Comparison of ENCODE assay signal across 10 mouse cellular contexts in the genomic region with DNA sequence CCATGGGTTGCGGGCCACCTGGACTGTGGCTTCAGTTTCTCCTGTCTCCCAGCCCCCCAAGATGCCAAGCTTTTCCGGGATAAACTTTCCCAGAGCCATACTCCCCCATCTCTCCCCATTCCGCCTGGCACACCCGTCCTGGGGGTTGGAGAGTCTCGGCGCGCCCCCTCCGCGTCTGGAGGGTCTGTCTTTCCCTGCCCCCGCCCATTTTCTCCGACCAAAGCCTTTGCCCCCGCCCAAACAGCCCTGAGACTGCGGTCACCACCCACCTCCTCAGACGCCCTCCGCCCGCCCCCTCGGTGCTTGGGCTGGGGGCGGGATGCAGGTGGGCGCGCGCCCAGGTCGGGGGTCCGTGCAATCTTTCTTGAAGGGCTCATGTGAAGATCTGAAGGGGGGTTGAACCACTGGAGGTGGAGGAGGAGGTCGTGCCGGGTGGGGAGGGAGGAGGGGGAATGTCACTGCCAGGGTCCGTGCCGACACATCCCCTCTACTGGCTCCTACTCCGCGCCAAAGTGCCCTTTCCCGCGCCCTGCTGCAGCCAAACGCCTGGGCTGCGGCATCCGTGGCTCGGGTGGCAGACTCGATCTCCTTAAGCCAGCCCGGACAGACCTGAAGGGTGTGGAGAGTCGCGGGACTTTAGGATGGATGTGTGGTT. TPM values are rescaled to one million over a fixed set of nuclear protein-coding genes. Genes with fewer than 3 reads are reported as not detected.
DNase-seq lines count a peak whose midpoint lies in the region; ATAC-seq and TF ChIP-seq lines count a peak whose summit lies in the region.
"Had no signal": no experiment of that assay in that cellular context is flagged by ENCODE, and none has a peak within 500 bp of the region (broad histone marks: within the 10 kb centered on the region; RNA-seq: fewer than 3 reads in every experiment).

No protein-coding gene starts in this region.

- ATAC-seq in heart, embryonic 14.5 days (ENCODE audit: insufficient number of reproducible peaks, insufficient read depth, low FRiP score, low read depth): no peak
- no peak for ATAC-seq in limb, embryonic 14.5 days (ENCODE audit: low FRiP score, low read depth)

- H3K4me1 ChIP-seq in heart, embryonic 14.5 days (ENCODE audit: control insufficient read depth in 2 of 2, insufficient read depth in 2 of 2, low read length in 2 of 2): peaks cover 0 to 4% of the 10 kb centered on the region in 2 experiments; a peak in 3 of 4 replicates
- peaks cover 0 to 13% of the 10 kb centered on the region in 2 experiments; a peak in 2 of 4 replicates for H3K4me1 ChIP-seq in ES-E14 (ENCODE audit: control insufficient read depth in 2 of 2, insufficient read depth in 2 of 2, low read length in 2 of 2, poor library complexity in 1 of 2)
- peaks cover 44% of the 10 kb centered on the region for H3K4me1 ChIP-seq in forebrain, embryonic 10.5 days
- no peaks in the 10 kb centered on the region for H3K4me1 ChIP-seq in limb, embryonic 14.5 days (ENCODE audit: control insufficient read depth, insufficient read depth, low read length)

- H3K9ac ChIP-seq in heart, embryonic 14.5 days (ENCODE audit: low read length): no peak overlapping the region
- H3K9ac ChIP-seq in ES-E14 (ENCODE audit: insufficient read depth, low read depth, low read length, poor library complexity, severe bottlenecking): no peak overlapping the region; the same call in 1 of the 2 replicates
- no peak overlapping the region for H3K9ac ChIP-seq in limb, embryonic 14.5 days (ENCODE audit: low read depth, low read length, severe bottlenecking)

- H3K4me2 ChIP-seq in heart, embryonic 14.5 days (ENCODE audit: low read length): peak overlapping the region; percentile 66
- peak overlapping the region; percentile 56; the same call in 1 of the 2 replicates for H3K4me2 ChIP-seq in limb, embryonic 14.5 days (replicated peaks; ENCODE audit: low read depth, low read length, severe bottlenecking)

- under 1% methylated on average over 39 of the region's 39 CpGs for WGBS in heart, embryonic 14.5 days
- 1% methylated on average over 37 of the region's 39 CpGs for WGBS in forebrain, embryonic 10.5 days
- WGBS in limb, embryonic 14.5 days: under 1% methylated on average over 32 of the region's 39 CpGs

- no peak for DNase-seq in heart, postnatal 4 days
- no peak for DNase-seq in ES-E14 (ENCODE audit: low read depth, low spot score)
- no peak for DNase-seq in forebrain, embryonic 10.5 days (ENCODE audit: extremely low spot score, low spot score)
- no peak for DNase-seq in limb, embryonic 14.5 days (ENCODE audit: low spot score)
- no peak for DNase-seq in gastrocnemius, postnatal 25 days
- no peak for DNase-seq in layer of hippocampus, adult 9-10 months (ENCODE audit: low spot score)
- DNase-seq in adrenal gland, postnatal 14 days: no peak
- DNase-seq: kidney, postnatal 25 days had no signal

- no peaks in the 10 kb centered on the region for H3K36me3 ChIP-seq in heart, embryonic 14.5 days (ENCODE audit: control insufficient read depth, insufficient read depth, low read length)
- H3K36me3 ChIP-seq in ES-E14 (ENCODE audit: control insufficient read depth, insufficient read depth, low read length, poor library complexity, severe bottlenecking): no peaks in the 10 kb centered on the region
- no peaks in the 10 kb centered on the region for H3K36me3 ChIP-seq in forebrain, embryonic 10.5 days (replicated peaks)
- H3K36me3 ChIP-seq in limb, embryonic 14.5 days (ENCODE audit: control insufficient read depth, insufficient read depth, low read length): no peaks in the 10 kb centered on the region

- TF ChIP-seq POLR2A in limb, embryonic 14.5 days (IDR thresholded peaks at IDR 0.05; ENCODE audit: borderline replicate concordance, extremely low read depth, insufficient read depth, insufficient read length): no peak

- peaks cover 78% of the 10 kb centered on the region for H3K27me3 ChIP-seq in heart, embryonic 14.5 days (ENCODE audit: control insufficient read depth, insufficient read depth, low read length)
- H3K27me3 ChIP-seq in forebrain, embryonic 10.5 days (ENCODE audit: poor library complexity, severe bottlenecking): peaks cover 80% of the 10 kb centered on the region
- H3K27me3 ChIP-seq in limb, embryonic 14.5 days (ENCODE audit: control insufficient read depth, insufficient read depth, low read length): peaks cover 67% of the 10 kb centered on the region
- H3K27me3 ChIP-seq: CH12.LX had no signal

- H3K4me3 ChIP-seq in heart, embryonic 14.5 days (ENCODE audit: control insufficient read depth in 1 of 2, insufficient read depth in 1 of 2, low read depth in 1 of 2, low read length in 2 of 2): peak overlapping the region in 1 of 2 experiments; percentile 36; a peak in 2 of 4 replicates
- H3K4me3 ChIP-seq in ES-E14 (ENCODE audit: insufficient read depth in 1 of 2, low read depth in 1 of 2, low read length in 2 of 2, poor library complexity in 1 of 2, severe bottlenecking in 1 of 2): peak overlapping the region; percentile 66 to 71
- H3K4me3 ChIP-seq in forebrain, embryonic 10.5 days: peak overlapping the region; percentile 71
- H3K4me3 ChIP-seq in limb, embryonic 14.5 days (replicated peaks; ENCODE audit: low read length): peak overlapping the region; percentile 31

- H3K9me3 ChIP-seq in heart, embryonic 14.5 days (ENCODE audit: control insufficient read depth, low read length): no peaks in the 10 kb centered on the region
- no peaks in the 10 kb centered on the region for H3K9me3 ChIP-seq in ES-E14 (ENCODE audit: control insufficient read depth, insufficient read depth, low read depth, low read length)
- H3K9me3 ChIP-seq in forebrain, embryonic 10.5 days: no peaks in the 10 kb centered on the region
- H3K9me3 ChIP-seq in limb, embryonic 14.5 days (ENCODE audit: control insufficient read depth, low read length): no peaks in the 10 kb centered on the region

- in situ Hi-C loops in ES-E14 (cut with MboI; ENCODE audit: low sequenced_read_pairs in 2 of 2, unreplicated experiment in 2 of 2): no loop called here

- H3K27ac ChIP-seq in heart, embryonic 14.5 days (replicated peaks in 1 of 2; ENCODE audit: control insufficient read depth in 1 of 2, insufficient read depth in 1 of 2, low read depth in 2 of 2, low read length in 2 of 2): no peak overlapping the region
- no peak overlapping the region for H3K27ac ChIP-seq in ES-E14 (ENCODE audit: insufficient read depth, low read depth, low read length, poor library complexity, severe bottlenecking)
- H3K27ac ChIP-seq in forebrain, embryonic 10.5 days: peak overlapping the region; percentile 83
- H3K27ac ChIP-seq in limb, embryonic 14.5 days (replicated peaks; ENCODE audit: low read depth, low read length): no peak overlapping the region

TF ChIP-seq in ES-E14, 5 proteins besides CTCF, POLR2A, EP300 and RAD21:
- TF ChIP-seq ZC3H11A (IDR thresholded peaks at IDR 0.05; ENCODE audit: borderline replicate concordance, low read depth, low read length): no peak
- TF ChIP-seq ZNF384 (IDR thresholded peaks at IDR 0.05; ENCODE audit: low read depth, low read length): no peak
- no peak for TF ChIP-seq HCFC1 (IDR thresholded peaks at IDR 0.05; ENCODE audit: borderline replicate concordance, insufficient read depth, low read length)
- TF ChIP-seq MAFK (IDR thresholded peaks at IDR 0.05; ENCODE audit: insufficient read depth, low read depth, low read length): no peak
- no peak for TF ChIP-seq CHD2 (IDR thresholded peaks at IDR 0.05; ENCODE audit: low read depth, low read length)

RNA-seq across cellular contexts. Expression of a gene that starts 1.0 kb away (rescaled TPM):
- polyA plus RNA-seq in heart, embryonic 14.5 days (2014; fragmentation: Nextera tagmentation; extraction: Ambion mirVana): 0.04 and 0.07 TPM in 2 replicates
- under 1 TPM; 0.14 to 0.16 TPM for total RNA-seq in heart, postnatal 4 days (2021)
- total RNA-seq in ES-E14 (2012; rRNA removed): 0.74 and 0.80 TPM in 2 replicates
- polyA plus RNA-seq in forebrain, embryonic 10.5 days (2016; fragmentation: Nextera tagmentation; extraction: Ambion mirVana): 0.34 and 0.40 TPM in 2 replicates
- 0.32 and 0.33 TPM in 2 replicates for polyA plus RNA-seq in limb, embryonic 14.5 days (2012; rRNA removed)
- 0.07 and 0.22 TPM in 2 replicates for polyA plus RNA-seq in limb, embryonic 14.5 days (2014; fragmentation: Nextera tagmentation; extraction: Ambion mirVana)
- total RNA-seq in gastrocnemius, postnatal 25 days (2021): not detected
- 0.59 and 1.6 TPM in 2 replicates for total RNA-seq in adrenal gland, postnatal 14 days (2021)

RNA-seq across cellular contexts. Expression of a gene that starts 17.9 kb away (rescaled TPM):
- polyA plus RNA-seq in heart, embryonic 14.5 days (2014; fragmentation: Nextera tagmentation; extraction: Ambion mirVana): not detected in 2 replicates
- not detected for total RNA-seq in heart, postnatal 4 days (2021)
- not detected in 2 replicates for total RNA-seq in ES-E14 (2012; rRNA removed)
- polyA plus RNA-seq in forebrain, embryonic 10.5 days (2016; fragmentation: Nextera tagmentation; extraction: Ambion mirVana): 0.27 and 0.38 TPM in 2 replicates
- polyA plus RNA-seq in limb, embryonic 14.5 days (2012; rRNA removed): not detected in 2 replicates
- not detected in 2 replicates for polyA plus RNA-seq in limb, embryonic 14.5 days (2014; fragmentation: Nextera tagmentation; extraction: Ambion mirVana)
- total RNA-seq in gastrocnemius, postnatal 25 days (2021): not detected
- not detected in 2 replicates for total RNA-seq in adrenal gland, postnatal 14 days (2021)
- total RNA-seq: CH12.LX had no signal
